In the genomic region with DNA sequence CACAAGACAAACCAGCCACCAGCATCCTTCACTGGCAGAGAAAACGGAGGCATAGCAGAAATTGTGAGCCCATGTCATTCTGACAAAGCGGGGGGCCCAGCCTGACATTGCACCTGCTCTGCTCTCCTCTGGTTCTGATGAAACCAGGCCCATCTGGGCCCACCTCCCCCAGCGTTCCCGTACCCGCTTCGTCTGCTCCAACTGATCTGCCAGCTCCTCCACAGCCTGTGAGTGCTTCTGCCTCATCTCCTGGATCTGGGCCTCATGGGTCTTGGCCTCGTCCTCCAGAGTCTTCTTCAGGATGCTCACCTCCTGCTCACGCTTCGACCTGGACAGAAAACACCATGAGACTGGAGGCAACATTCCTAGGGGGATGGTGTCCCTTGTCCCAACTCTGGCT, we compare ENCODE assay signal across 10 mouse cellular contexts. TPM values are rescaled to one million over a fixed set of nuclear protein-coding genes. Genes with fewer than 3 reads are reported as not detected.
"Had no signal": no experiment of that assay in that cellular context is flagged by ENCODE, and none has a peak within 500 bp of the region (broad histone marks: within the 10 kb centered on the region; RNA-seq: fewer than 3 reads in every experiment).

No protein-coding gene starts in this region.

- DNase-seq: lung, adult 18-20 months; lung, embryonic 14.5 days; lung, postnatal 10 days; lung, postnatal 4 days; midbrain, embryonic 14.5 days; right cerebral cortex, postnatal 14 days; thymus, adult 2 months; thymus, postnatal 25 days; thymus, postnatal 4 days had no signal

RNA-seq across cellular contexts. Expression of a gene that starts 42.1 kb away (rescaled TPM):
- total RNA-seq: megakaryocyte, adult 5-6 weeks had no signal
